Mouse (Mus musculus) liver, adult 2 months (tissue): ENCODE results near the gene Zc3h14.

ENCODE experiments used
- CTCF ChIP-seq: fragments of 200-500 bp; IDR thresholded peaks from 2 replicates; pipeline ENCODE4 v1.5.1; 2011; ENCODE audit warnings: low read depth, low read length, control low read depth
- POLR2A ChIP-seq: fragments of 200-500 bp; IDR thresholded peaks from 2 replicates; pipeline ENCODE4 v1.6.1; 2011; ENCODE audit warnings: low read length, control low read depth; ENCODE audit not compliant: insufficient read depth; ENCODE audit errors: extremely low read depth

DNA sequence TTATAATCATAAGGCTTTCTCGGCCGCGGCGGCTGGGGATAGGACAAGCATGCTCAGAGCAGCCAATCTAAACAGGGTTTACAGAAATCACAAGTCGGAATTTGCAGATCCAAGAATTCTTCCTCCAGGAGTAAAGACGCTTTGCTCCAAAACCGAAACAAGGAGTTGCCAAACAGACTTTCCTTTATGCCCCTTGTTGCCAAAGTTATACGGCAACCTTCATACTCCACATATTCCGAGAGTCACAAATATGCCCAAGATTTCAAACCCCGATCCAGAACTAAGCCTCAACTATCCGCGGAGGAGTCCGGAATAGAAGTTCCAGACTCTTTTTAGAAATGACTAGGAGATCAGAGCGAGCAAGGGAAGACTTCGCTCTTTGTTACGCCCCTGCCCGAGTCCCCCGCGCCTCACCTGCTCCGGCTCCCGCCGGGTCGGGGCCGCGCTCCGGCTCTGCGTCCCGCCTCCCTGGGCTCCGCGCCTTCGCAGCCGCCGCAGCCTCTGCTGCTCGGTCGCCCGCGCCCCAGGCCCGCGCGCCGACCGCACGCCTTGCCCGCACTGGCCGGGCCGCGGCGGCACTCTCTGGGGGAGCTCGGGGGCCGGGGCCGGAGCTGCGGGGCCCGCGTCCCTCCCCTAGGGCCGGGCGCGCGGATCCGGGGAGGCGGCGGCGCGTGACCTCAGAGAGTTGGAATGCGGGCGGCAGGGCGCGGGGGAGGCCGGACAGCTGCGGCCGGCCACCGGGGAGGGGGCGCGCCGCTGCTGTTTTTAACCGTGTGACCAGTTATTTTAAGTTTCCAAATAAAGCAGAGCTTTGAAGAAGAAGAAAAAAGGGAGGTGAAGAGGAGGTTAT lies 9.6 kb upstream of the Zc3h14 start, which contains the start of gene Ptpn21:
- TF ChIP-seq POLR2A = no peak
- TF ChIP-seq CTCF = no peak
